Mouse (Mus musculus) thymus, postnatal 25 days (tissue): ENCODE measurements around the gene Ankle1.
"Not testable (repeated sequence)": the region's sequence is repeated elsewhere in the genome, so short reads cannot be mapped to it uniquely, and the experiment has no call there.

Source experiments
- DNase-seq: peaks from one replicate; pipeline ENCODE4 v3.0.0; 2022

The Ankle1 gene

DNA sequence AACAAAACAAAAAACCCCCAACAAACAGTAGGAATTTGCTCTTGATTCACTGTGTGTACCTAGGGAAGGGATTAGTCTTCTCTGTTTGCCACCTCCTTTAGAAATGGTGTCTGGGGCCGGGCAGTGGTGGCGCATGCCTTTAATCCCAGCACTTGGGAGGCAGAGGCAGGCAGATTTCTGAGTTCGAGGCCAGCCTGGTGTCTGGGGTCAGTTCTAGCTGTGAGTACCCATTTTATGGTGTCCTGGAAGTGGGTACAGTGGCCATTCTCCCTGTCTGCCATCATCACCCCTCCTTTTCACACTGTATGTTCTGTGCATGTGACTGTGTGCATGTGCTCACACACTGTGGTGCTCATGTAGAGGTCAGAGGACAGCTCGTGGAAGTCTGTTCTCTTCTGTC lies 2.4 kb downstream of the Ankle1 start:
- DNase-seq, result no peak

DNA sequence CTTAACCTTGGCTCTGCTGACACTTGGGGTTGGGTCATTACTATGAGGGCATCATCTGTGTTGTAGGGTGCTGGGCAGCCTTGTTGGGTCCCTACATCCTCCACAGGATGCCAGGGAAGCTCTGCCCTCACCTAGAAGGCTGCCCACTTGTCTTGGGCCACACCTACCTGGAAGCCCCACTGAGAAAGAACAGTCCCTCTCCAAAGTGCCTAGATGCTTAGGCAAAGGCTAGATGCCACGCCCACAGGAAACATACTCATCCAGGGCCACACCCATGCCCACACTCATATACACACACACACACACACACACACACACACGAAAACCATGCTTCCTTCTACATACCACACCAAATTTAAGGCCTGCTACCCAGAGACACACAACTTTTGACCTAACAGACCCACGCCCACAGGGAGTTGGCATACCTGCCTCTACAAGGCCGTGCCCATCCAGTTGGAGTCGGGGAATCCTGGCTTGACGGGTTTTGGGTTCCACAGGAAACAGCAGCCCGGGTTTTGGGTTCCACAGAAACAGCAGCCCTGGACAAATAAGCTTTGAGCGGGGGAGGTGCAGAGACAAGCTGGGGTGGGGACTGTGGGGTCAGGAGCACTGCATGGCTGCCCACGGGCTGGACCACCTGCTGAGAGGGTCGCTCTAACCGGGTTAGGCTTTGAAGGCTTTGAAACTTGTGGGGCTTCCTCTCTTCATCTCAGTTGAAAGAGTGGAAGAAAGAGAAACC lies 5.9 kb downstream of the Ankle1 start:
- peak; percentile 36 for DNase-seq

- DNase-seq, result no peak
Observed at GRCm38 (mm10) chr8:71422121-71422520, 16.3 kb downstream of the Ankle1 start.

DNA sequence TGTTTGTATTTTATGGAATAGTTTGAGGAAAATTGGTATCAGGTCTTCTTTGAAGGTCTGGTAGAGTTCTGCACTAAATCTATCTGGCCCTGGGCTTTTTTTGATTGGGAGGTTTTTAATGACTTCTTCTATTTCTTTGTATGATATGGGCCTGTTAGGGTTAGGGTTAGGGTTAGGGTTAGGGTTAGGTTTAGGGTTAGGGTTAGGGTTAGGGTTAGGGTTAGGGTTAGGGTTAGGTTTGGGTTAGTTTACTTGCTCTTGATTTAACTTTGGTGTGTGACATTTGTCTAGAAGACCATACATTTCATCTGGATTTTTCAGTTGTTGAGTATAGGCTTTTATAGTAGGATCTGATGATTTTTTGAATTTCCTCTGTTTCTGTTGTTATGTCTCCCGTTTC lies 27.1 kb downstream of the Ankle1 start:
- DNase-seq, result not testable (repeated sequence)

DNA sequence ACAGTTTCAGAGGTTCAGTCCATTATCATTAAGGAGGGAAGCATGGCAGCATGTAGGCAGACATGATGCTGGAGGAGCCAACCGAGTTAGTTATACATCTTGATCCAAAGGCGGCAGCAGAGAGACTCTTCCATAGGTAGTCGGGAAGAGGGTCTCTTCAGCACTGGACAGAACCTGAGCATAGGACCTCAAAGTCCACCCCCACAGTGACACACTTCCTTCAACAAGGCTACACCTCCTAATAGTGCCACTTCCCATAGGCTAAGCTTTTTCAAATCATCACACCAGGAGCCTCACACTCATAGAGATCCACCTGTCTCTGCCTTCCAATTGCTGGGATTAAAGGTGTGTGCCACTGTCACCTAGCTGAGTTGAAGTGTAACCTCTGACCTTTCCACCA lies 31.2 kb downstream of the Ankle1 start:
- DNase-seq, result no peak

DNA sequence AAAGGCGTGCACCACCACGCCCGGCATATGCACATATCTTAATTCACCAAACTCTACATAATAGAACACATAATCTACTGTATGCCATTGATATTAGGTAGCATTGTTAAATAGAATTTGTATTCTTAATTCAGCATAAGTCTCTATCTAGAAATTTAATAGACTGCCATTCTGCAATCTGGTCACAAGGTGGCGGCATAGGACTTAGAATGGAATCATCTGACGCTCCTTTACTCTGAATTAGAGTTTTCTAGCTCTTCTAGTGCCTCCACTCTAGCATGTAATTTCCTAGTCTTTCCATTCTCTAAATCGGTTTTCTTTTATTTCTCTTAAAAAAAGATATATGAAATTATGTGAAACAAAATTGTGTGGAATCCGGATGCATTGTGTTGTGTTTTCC lies 35.6 kb downstream of the Ankle1 start:
- DNase-seq, result peak; percentile 62

DNA sequence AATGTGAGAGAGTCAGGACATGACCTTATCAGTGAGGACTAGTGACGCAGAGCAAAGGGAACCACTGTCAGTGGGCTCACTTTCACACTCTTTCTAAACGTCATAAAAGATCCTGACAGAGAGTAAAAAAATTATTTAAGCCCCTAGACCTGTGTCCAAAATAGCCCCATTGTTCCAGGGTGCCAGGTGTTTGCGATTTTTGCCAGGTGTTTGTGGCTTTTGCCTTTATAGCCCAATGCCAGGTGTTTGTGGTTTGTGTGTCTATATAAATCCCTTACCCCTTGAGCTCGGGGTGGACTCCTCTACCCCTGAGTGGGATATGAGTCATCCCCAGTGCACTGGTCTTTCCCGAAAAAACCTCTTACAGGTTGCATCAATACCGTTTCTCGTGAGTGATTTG lies 39.3 kb downstream of the Ankle1 start:
- DNase-seq, result no peak

GRCm38 (mm10) chr8:71451337-71451736 lies 45.5 kb downstream of the Ankle1 start:
- DNase-seq, result no peak

DNA sequence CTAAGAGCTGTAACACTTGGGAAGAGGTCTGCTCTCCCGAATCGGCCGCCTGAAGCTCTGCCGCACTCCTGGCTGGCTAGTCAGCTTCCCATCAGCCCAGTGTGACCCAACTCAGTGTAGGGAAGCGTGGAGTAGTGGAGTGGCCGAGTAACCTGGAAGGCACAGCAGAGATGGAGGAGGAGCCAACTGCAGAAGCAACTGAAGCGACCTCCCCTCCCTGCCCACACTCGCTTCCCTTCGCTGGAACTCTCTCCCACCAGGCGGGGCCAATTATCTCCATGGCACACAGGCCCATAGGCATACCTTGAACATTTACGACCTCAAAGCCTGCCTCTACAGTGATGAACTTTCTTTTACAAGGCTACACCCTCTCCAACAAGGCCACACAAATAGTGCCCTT lies 46.0 kb downstream of the Ankle1 start:
- DNase-seq, result no peak

DNA sequence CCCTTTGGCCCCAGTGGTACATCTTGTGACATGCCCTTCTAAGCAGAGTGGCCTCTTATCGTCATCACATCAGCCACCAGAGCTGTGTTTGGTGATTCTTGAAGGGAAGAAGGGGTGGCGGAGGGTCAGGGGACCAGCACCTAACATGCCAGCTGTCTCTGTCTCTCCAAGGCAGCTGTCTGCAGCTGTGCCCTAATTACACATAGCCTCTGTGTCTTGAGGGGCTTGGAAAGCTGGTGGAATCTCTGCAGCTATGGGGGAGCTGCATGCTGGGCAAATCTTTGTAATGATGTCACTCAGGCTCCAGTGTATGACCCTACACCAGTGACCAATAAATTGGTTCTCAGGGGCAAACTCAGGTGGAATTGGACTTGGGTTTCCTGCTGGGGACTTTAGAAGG lies 46.9 kb downstream of the Ankle1 start:
- no peak for DNase-seq

GRCm38 (mm10) chr8:71454668-71455067 lies 48.9 kb downstream of the Ankle1 start:
- no peak for DNase-seq

DNA sequence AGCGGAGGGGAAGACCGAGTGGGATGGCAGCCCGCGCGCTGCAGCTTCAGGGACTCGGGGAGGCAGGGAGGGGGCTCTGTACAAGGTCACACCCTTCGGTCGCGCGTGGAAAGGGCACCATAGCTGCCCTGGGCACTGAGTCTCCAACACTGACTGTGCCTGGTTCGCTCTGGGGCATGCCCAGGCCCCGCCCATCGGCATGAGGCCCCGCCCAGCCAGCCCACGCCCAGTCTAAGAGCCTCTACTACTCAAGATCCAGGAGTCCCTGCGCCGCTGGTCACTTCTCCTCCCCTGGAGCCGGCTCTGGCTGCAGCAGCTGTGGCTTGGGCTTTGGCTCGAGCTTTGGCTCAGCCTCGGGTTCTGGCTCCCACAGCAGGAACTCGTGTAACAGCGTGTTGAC lies 51.1 kb downstream of the Ankle1 start:
- no peak for DNase-seq

GRCm38 (mm10) chr8:71457659-71458270 lies 52.0 kb downstream of the Ankle1 start:
- peak; percentile 4 for DNase-seq
